Comparison of ENCODE assay signal across 24 mouse cellular contexts in genomic region chr8:6573492-6573891, GRCm38 (mm10).
DNase-seq lines count a peak whose midpoint lies in the region; ATAC-seq and TF ChIP-seq lines count a peak whose summit lies in the region.
"Had no signal": no experiment of that assay in that cellular context is flagged by ENCODE, and none has a peak within 500 bp of the region (broad histone marks: within the 10 kb centered on the region; RNA-seq: fewer than 3 reads in every experiment).

No protein-coding gene starts in this region.

- H3K27me3 ChIP-seq in midbrain, embryonic 11.5 days (ENCODE audit: control insufficient read depth, insufficient read depth, low read length): no peaks in the 10 kb centered on the region
- H3K27me3 ChIP-seq in midbrain, embryonic 14.5 days (ENCODE audit: control insufficient read depth, insufficient read depth, low read length): peaks cover 3% of the 10 kb centered on the region
- H3K27me3 ChIP-seq in C2C12 (ENCODE audit: control insufficient read depth, insufficient read depth, insufficient read length) (no peaks in the 10 kb centered on the region), myocyte (ENCODE audit: control insufficient read depth, insufficient read depth, insufficient read length) (no peaks in the 10 kb centered on the region)
- H3K27me3 ChIP-seq in forebrain, embryonic 13.5 days: no peaks in the 10 kb centered on the region
- H3K27me3 ChIP-seq: CH12.LX had no signal

- TF ChIP-seq CTCF in C2C12 (IDR thresholded peaks at IDR 0.05; ENCODE audit: control insufficient read depth, insufficient read depth, insufficient read length): no peak

- no peak overlapping the region for H3K27ac ChIP-seq in midbrain, embryonic 11.5 days (ENCODE audit: low read depth, low read length)
- no peak overlapping the region for H3K27ac ChIP-seq in midbrain, embryonic 14.5 days (replicated peaks; ENCODE audit: low read depth, low read length)
- no peak overlapping the region for H3K27ac ChIP-seq in forebrain, embryonic 13.5 days

- 87% methylated on average over 3 of the region's 3 CpGs for WGBS in midbrain, embryonic 11.5 days
- 95% methylated on average over 3 of the region's 3 CpGs for WGBS in midbrain, embryonic 14.5 days
- 91% methylated on average over 3 of the region's 3 CpGs for WGBS in forebrain, embryonic 13.5 days

- TF ChIP-seq POLR2A in myocyte (IDR thresholded peaks at IDR 0.05; ENCODE audit: insufficient read length, low read depth): no peak

- H3ac ChIP-seq in C2C12 (ENCODE audit: control insufficient read depth, insufficient read length, low read depth) (no peak overlapping the region), myocyte (ENCODE audit: control insufficient read depth, insufficient read length) (no peak overlapping the region)

- H3K4me2 ChIP-seq in midbrain, embryonic 11.5 days: no peak overlapping the region
- no peak overlapping the region for H3K4me2 ChIP-seq in midbrain, embryonic 14.5 days (ENCODE audit: low read length)
- H3K4me2 ChIP-seq in myocyte (ENCODE audit: low read depth): peak overlapping the region; percentile 79
- no peak overlapping the region for H3K4me2 ChIP-seq in forebrain, embryonic 13.5 days

- H3K36me3 ChIP-seq in midbrain, embryonic 11.5 days (ENCODE audit: control insufficient read depth, insufficient read depth, low read length): no peaks in the 10 kb centered on the region
- no peaks in the 10 kb centered on the region for H3K36me3 ChIP-seq in midbrain, embryonic 14.5 days (ENCODE audit: control insufficient read depth, insufficient read depth, low read length)
- no peaks in the 10 kb centered on the region for H3K36me3 ChIP-seq in C2C12 (ENCODE audit: control insufficient read depth, insufficient read depth)
- no peaks in the 10 kb centered on the region for H3K36me3 ChIP-seq in myocyte (ENCODE audit: control insufficient read depth, insufficient read depth)
- no peaks in the 10 kb centered on the region for H3K36me3 ChIP-seq in forebrain, embryonic 13.5 days (ENCODE audit: poor library complexity, severe bottlenecking)
- H3K36me3 ChIP-seq: G1E had no signal

- H3K79me3 ChIP-seq in C2C12 (ENCODE audit: low read depth): no peaks in the 10 kb centered on the region

- H3K9me3 ChIP-seq in midbrain, embryonic 11.5 days (ENCODE audit: control insufficient read depth, low read length): no peaks in the 10 kb centered on the region
- no peaks in the 10 kb centered on the region for H3K9me3 ChIP-seq in midbrain, embryonic 14.5 days (ENCODE audit: control insufficient read depth, low read length)
- no peaks in the 10 kb centered on the region for H3K9me3 ChIP-seq in forebrain, embryonic 13.5 days (replicated peaks)
- H3K9me3 ChIP-seq: G1E had no signal

- no peak overlapping the region for H3K9ac ChIP-seq in midbrain, embryonic 11.5 days (ENCODE audit: low read length)
- no peak overlapping the region for H3K9ac ChIP-seq in midbrain, embryonic 14.5 days (replicated peaks; ENCODE audit: low read length)
- no peak overlapping the region for H3K9ac ChIP-seq in forebrain, embryonic 13.5 days

- peak; percentile 23 for DNase-seq in midbrain, embryonic 11.5 days (ENCODE audit: low spot score, missing footprints)
- DNase-seq in midbrain, embryonic 14.5 days: no peak
- peak; percentile 44 for DNase-seq in 3T3-L1 (ENCODE audit: low read depth, low spot score)
- DNase-seq in thymus, postnatal 14 days: no peak
- DNase-seq in MN1 (ENCODE audit: low spot score): no peak
- DNase-seq: adrenal gland, adult 2 months; adrenal gland, adult 8-10 months; adrenal gland, postnatal 10 days; adrenal gland, postnatal 14 days; adrenal gland, postnatal 25 days; adrenal gland, postnatal 36 days; B cell, adult 2 months; cerebellum, adult 11 months; cerebellum, adult 11-12 months; cerebellum, adult 18-20 months; cerebellum, adult 2 months; cerebellum, adult 8-10 months had no signal

- no peaks in the 10 kb centered on the region for H3K4me1 ChIP-seq in midbrain, embryonic 11.5 days (ENCODE audit: control insufficient read depth, insufficient read depth, low read length)
- H3K4me1 ChIP-seq in midbrain, embryonic 14.5 days (ENCODE audit: control insufficient read depth, insufficient read depth, low read length): no peaks in the 10 kb centered on the region
- peaks cover 6% of the 10 kb centered on the region; the same call in 1 of the 2 replicates for H3K4me1 ChIP-seq in forebrain, embryonic 13.5 days

- H3K4me3 ChIP-seq in midbrain, embryonic 11.5 days (ENCODE audit: low read depth, low read length): no peak overlapping the region
- no peak overlapping the region for H3K4me3 ChIP-seq in midbrain, embryonic 14.5 days (replicated peaks; ENCODE audit: low read depth, low read length)
- H3K4me3 ChIP-seq in C2C12 (ENCODE audit: insufficient read depth, poor library complexity, severe bottlenecking): no peak overlapping the region
- H3K4me3 ChIP-seq in myocyte: no peak overlapping the region
- no peak overlapping the region for H3K4me3 ChIP-seq in forebrain, embryonic 13.5 days

- no peaks in the 10 kb centered on the region for H3K79me2 ChIP-seq in C2C12 (ENCODE audit: control insufficient read depth, insufficient read depth)
- H3K79me2 ChIP-seq in myocyte (ENCODE audit: control insufficient read depth, insufficient read depth): no peaks in the 10 kb centered on the region

- no peak for ATAC-seq in midbrain, embryonic 11.5 days (ENCODE audit: low FRiP score)
- ATAC-seq in midbrain, embryonic 14.5 days (ENCODE audit: low FRiP score, low TSS enrichment): no peak
- no peak for ATAC-seq in forebrain, embryonic 13.5 days
- ATAC-seq: activated CD4-positive, CD25-positive, alpha-beta regulatory T cell, adult 4 months; CD4-positive, CD25-positive, alpha-beta regulatory T cell, adult 4 months had no signal

TF ChIP-seq in C2C12, 6 proteins besides CTCF, POLR2A, EP300 and RAD21:
- TF ChIP-seq MYOG (IDR thresholded peaks at IDR 0.05; ENCODE audit: control insufficient read depth, extremely low read depth, insufficient read length) (no peak), MYOD1 (IDR thresholded peaks at IDR 0.05; ENCODE audit: control insufficient read depth, insufficient read length, low read depth) (peak; percentile 95)

TF ChIP-seq in myocyte, 11 proteins besides CTCF, POLR2A, EP300 and RAD21:
- TF ChIP-seq TCF3 (IDR thresholded peaks at IDR 0.05; ENCODE audit: insufficient read length, low read depth): no peak
- peak; percentile 7 to 76 (median 64) for TF ChIP-seq MYOD1 (IDR thresholded peaks at IDR 0.05; ENCODE audit: control insufficient read depth in 1 of 3, insufficient read length in 2 of 3, low read depth in 2 of 3)
- 0 out of 2 replicates have a peak, but pooled peaks have one; percentile 23 for TF ChIP-seq CEBPB (IDR thresholded peaks at IDR 0.05; ENCODE audit: insufficient read depth, poor library complexity, severe bottlenecking)
- TF ChIP-seq E2F4 (IDR thresholded peaks at IDR 0.05; ENCODE audit: insufficient read depth): no peak
- TF ChIP-seq MAX (IDR thresholded peaks at IDR 0.05; ENCODE audit: low read depth): no peak
- TF ChIP-seq POLR2AphosphoS2 (IDR thresholded peaks at IDR 0.05; ENCODE audit: insufficient read length, low read depth): no peak

Comparison
In these comparisons a context has a peak if more than half of its experiments do, and no peak if none do; other contexts are left out.
1. DNase-seq: peak in midbrain, embryonic 11.5 days (single experiment) and 3T3-L1 (single experiment); none in midbrain, embryonic 14.5 days (single experiment), thymus, postnatal 14 days (single experiment) and MN1 (single experiment).